Mouse (Mus musculus) hindbrain, postnatal 0 days (tissue): Measurements from ENCODE around the gene Rps19. TPM values are rescaled to one million over a fixed set of nuclear protein-coding genes. Genes with fewer than 3 reads are reported as not detected.
"Not testable (repeated sequence)": the region's sequence is repeated elsewhere in the genome, so short reads cannot be mapped to it uniquely, and the experiment has no call there.

ENCODE experiments used
- ATAC-seq: fragments of 200-750 bp; cut with Nextera tagmentation; 2 replicates; pipeline ENCODE4 v1.8.0; 2017; ENCODE audit warnings: mild to moderate bottlenecking, moderate TSS enrichment, moderate library complexity
- DNase-seq: peaks from one replicate; pipeline ENCODE4 v3.0.0-alpha.2; 2015; ENCODE audit warnings: low spot score
- H3K27ac ChIP-seq: fragments of 300-500 bp; sonication (generic); 2 replicates; pipeline ENCODE4 v1.5.1; 2014; ENCODE audit warnings: mild to moderate bottlenecking
- H3K27me3 ChIP-seq: fragments of 300-500 bp; sonication (generic); 2 replicates; pipeline ENCODE4 v1.6.1; 2014; ENCODE audit warnings: low read length, mixed read lengths; ENCODE audit not compliant: insufficient read depth
- H3K36me3 ChIP-seq: fragments of 300-500 bp; sonication (generic); 2 replicates; pipeline ENCODE4 v1.6.1; 2014; ENCODE audit warnings: low read length, mixed read lengths; ENCODE audit not compliant: insufficient read depth
- H3K4me1 ChIP-seq: fragments of 300-500 bp; sonication (generic); 2 replicates; pipeline ENCODE4 v1.6.1; 2014; ENCODE audit warnings: antibody characterized with exemption, low read length, mixed read lengths; ENCODE audit not compliant: insufficient read depth
- H3K4me2 ChIP-seq: fragments of 300-500 bp; sonication (generic); 2 replicates; pipeline ENCODE4 v1.6.1; 2014; ENCODE audit warnings: low read depth, mild to moderate bottlenecking, low read length, moderate library complexity, mixed read lengths
- H3K4me3 ChIP-seq: fragments of 300-500 bp; sonication (generic); 2 replicates; pipeline ENCODE4 v1.5.1; 2014; ENCODE audit warnings: low read length
- H3K9ac ChIP-seq: fragments of 300-500 bp; sonication (generic); replicated peaks from 2 replicates; pipeline ENCODE4 v1.6.1; 2014; ENCODE audit warnings: mild to moderate bottlenecking, low read length, moderate library complexity, mixed read lengths
- H3K9me3 ChIP-seq: fragments of 300-500 bp; sonication (generic); 2 replicates; pipeline ENCODE4 v1.6.1; 2016; ENCODE audit warnings: low read length, mixed read lengths
- CTCF ChIP-seq: IDR thresholded peaks from 2 replicates; pipeline ENCODE4 v1.5.1; 2016; ENCODE audit warnings: antibody characterized with exemption, control low read depth, low read depth
- WGBS: fragments of 180-500 bp; shearing (Covaris S2); extraction: QIAGEN DNeasy Blood & Tissue Kit; methylation state at CpG from one replicate; pipeline ENCODE4 v1.1.7; 2014; 5-methylcytosine and 5-hydroxymethylcytosine counted together
- polyA plus RNA-seq: library from polyadenylated mRNA; unstranded; fragments of >200 nt; fragmentation: Nextera tagmentation; extraction: Ambion mirVana; gene quantifications from 2 replicates; pipeline ENCODE4 v1.2.1, GENCODE M21; 2015
- total RNA-seq: library from RNA; depleted of rRNA; stranded (reverse); fragments of >200 nt; gene quantifications from 2 replicates; pipeline ENCODE4 v1.2.3, GENCODE M21; 2014

The Rps19 gene
- total and polyA plus RNA-seq, 2 experiments from 2014 or later, result 483 to 1,333 TPM

- Histone ChIP-seq H3K4me1 (peaks cover 15% of the 10 kb centered on the region), H3K9me3 (no peaks in the 10 kb centered on the region), H3K36me3 (peaks cover 34% of the 10 kb centered on the region), H3K27me3 (no peaks in the 10 kb centered on the region), H3K27ac (no peak overlapping the region), H3K4me3 (peak overlapping the region; percentile 82; the same call in 1 of the 2 replicates), H3K4me2 (peak overlapping the region; percentile 66), H3K9ac (peak overlapping the region; percentile 98)
- ATAC-seq (no peak), DNase-seq (no peak)
- no peak for TF ChIP-seq CTCF
- 59% methylated on average over 4 of the region's 4 CpGs for WGBS
Measured at GRCm38 (mm10) chr7:24886308-24886633, 2.1 kb downstream of the Rps19 start.

GRCm38 (mm10) chr7:24887096-24887495 is 2.9 kb downstream of the Rps19 start:
- Histone ChIP-seq H3K27ac (no peak overlapping the region), H3K36me3 (peaks cover 34% of the 10 kb centered on the region), H3K27me3 (no peaks in the 10 kb centered on the region), H3K9me3 (no peaks in the 10 kb centered on the region), H3K4me3 (no peak overlapping the region), H3K4me2 (no peak overlapping the region), H3K4me1 (peaks cover 15% of the 10 kb centered on the region), H3K9ac (peak overlapping the region; percentile 98; the same call in 1 of the 2 replicates)
- TF ChIP-seq CTCF, result no peak
- 62% methylated on average over 4 of the region's 4 CpGs for WGBS
- ATAC-seq (no peak), DNase-seq (no peak)

DNA sequence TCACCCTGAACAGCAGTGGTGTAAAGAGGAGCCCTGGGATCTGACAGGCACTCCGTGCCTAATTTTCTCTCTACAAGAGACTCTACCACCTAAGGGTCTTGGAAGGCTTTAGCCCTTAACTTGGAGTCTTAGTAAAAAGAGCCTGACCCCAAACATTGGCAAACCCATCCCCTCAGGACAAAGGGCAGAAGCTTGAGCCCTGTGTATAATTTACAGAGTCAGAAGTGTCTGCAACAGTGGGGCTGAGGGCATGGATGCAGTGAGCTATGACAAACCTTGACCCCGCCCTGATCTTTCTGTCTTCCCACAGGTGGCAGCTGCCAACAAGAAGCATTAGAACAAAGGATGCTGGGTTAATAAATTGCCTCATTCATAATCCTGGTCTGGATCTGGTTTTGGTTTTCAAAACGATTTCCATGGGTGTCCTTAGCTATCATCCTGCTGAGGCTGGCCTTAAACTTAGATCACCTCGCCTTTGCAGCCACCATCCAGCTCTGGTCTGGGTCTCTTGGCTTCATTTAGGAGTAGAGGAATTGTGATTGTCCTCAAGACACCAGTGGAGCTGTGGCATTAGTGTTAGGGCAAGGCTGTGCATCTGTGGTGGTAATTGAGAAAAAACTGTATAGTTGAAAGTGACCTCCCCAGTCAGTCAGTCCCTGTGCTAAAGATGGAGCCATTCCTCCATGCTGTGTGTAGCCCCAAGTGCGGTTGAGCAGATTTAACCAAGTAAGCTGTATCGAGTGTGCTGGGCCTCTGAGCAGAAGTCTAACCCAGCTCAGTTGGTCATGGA is 5.5 kb downstream of the Rps19 start:
- Histone ChIP-seq H3K4me2 (no peak overlapping the region), H3K9ac (no peak overlapping the region), H3K4me3 (no peak overlapping the region), H3K36me3 (peaks cover 34% of the 10 kb centered on the region), H3K4me1 (peaks cover 15% of the 10 kb centered on the region), H3K9me3 (no peaks in the 10 kb centered on the region), H3K27me3 (no peaks in the 10 kb centered on the region), H3K27ac (no peak overlapping the region)
- DNase-seq (no peak), ATAC-seq (no peak)
- 77% methylated on average over 6 of the region's 6 CpGs for WGBS
- no peak for TF ChIP-seq CTCF

- 29% methylated on average over 10 of the region's 10 CpGs for WGBS
- TF ChIP-seq CTCF, result peak; percentile 100
- Histone ChIP-seq H3K27ac (no peak overlapping the region), H3K4me1 (peaks cover 14% of the 10 kb centered on the region), H3K27me3 (no peaks in the 10 kb centered on the region), H3K36me3 (peaks cover 34% of the 10 kb centered on the region), H3K9ac (no peak overlapping the region), H3K4me3 (no peak overlapping the region), H3K4me2 (no peak overlapping the region), H3K9me3 (no peaks in the 10 kb centered on the region)
- DNase-seq (peak; percentile 92), ATAC-seq (peak; percentile 69)
Measured at GRCm38 (mm10) chr7:24890281-24891216, 6.4 kb downstream of the Rps19 start.

DNA sequence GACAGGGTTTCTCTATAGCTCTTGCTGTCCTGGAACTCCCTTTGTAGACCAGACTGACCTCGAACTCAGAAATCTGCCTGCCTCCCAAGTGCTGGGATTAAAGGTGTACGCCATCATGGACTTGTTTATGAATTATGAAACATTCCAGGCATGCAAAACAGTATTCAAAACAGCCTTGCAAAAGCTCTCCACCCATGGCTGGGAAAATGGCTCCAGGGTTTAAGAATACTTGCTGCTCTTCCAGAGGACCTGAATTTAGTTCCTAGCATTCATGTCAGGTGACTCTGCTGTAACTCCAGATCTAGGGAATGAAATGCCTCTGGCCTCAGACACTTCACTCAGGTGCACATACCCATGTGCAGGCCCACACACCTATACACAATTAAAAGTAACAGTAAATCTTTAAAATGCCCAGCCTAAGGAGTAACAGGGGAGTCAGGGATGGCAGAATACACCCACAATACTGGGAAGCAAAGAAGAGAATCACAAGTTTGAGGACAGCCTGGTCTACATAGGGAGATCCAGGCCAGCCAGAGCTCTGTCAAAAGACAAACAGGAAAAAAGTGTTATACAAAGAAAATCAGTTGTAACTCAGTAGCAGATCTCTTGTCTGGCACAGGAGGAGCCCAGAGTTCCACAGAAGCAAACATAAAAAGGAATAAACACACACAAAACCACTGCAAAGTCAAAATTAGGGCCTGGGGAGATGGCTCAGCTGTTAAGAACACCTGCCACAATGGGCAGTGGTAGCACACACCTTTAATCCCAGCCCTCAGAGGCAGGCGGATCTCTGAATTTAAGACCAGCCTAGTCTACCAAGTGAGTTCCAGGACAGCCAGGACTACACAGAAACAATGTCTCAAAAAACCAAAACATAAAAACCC is 7.3 kb downstream of the Rps19 start:
- Histone ChIP-seq H3K4me2 (no peak overlapping the region), H3K9ac (no peak overlapping the region), H3K36me3 (peaks cover 29% of the 10 kb centered on the region), H3K4me3 (no peak overlapping the region), H3K27me3 (no peaks in the 10 kb centered on the region), H3K4me1 (0 out of 2 replicates have a peak, but pooled peaks cover 6% of the 10 kb centered on the region), H3K27ac (no peak overlapping the region), H3K9me3 (no peaks in the 10 kb centered on the region)
- 73% methylated on average over 3 of the region's 3 CpGs for WGBS
- no peak for TF ChIP-seq CTCF
- no peak for ATAC-seq
- no peak for DNase-seq

DNA sequence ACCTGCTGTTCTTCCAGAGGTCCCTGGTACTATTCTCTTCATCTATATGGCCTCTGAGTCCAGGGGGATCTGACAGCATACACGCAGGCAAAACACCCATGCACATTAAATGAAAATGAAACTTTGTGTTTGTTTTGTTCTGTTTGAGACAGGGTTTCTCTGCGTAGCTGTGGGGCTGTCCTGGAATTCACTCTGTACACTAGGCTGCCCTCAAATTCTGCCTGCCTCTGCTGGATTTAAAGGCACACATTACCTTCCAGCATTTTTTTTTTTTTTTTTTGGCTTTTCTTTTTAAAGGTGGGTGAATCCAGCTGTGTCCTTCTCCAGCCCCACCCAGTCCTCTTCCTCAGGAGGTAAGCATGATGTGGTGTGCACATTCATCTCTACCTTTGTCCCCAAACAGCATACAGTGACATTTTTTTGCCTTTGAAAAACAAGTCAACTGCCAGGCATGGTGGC is 8.0 kb downstream of the Rps19 start:
- DNase-seq (no peak), ATAC-seq (no peak)
- Histone ChIP-seq H3K4me2 (no peak overlapping the region), H3K27ac (no peak overlapping the region), H3K9ac (no peak overlapping the region), H3K4me1 (no peaks in the 10 kb centered on the region), H3K36me3 (peaks cover 23% of the 10 kb centered on the region), H3K27me3 (no peaks in the 10 kb centered on the region), H3K4me3 (no peak overlapping the region), H3K9me3 (no peaks in the 10 kb centered on the region)
- WGBS, result 72% methylated on average over 2 of the region's 2 CpGs
- TF ChIP-seq CTCF, result no peak

DNA sequence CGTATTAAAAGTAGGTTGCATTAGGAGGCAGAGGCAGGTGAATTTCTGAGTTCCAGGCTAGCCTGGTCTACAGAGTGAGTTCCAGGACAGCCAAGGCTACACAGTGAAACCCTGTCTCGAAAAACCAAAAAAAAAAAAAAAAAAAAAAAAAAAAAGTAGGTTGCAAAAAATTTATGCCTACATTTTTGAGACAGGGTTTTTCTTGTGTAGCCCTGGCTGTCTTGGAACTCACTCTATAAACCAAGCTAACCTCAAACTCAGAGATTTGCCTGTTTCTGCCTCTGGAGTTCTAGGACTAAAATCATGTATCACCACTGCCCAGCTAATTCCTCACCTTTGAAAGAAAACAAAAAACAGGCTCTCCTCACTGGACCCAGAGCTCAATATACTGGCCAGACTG is 11.6 kb downstream of the Rps19 start:
- not testable (repeated sequence) for H3K27ac ChIP-seq, H3K27me3 ChIP-seq, ATAC-seq, H3K9ac ChIP-seq, DNase-seq, H3K4me3 ChIP-seq, H3K36me3 ChIP-seq, H3K4me2 ChIP-seq, H3K4me1 ChIP-seq, H3K9me3 ChIP-seq
- WGBS, result 98% methylated on average over 2 of the region's 2 CpGs
